Mouse (Mus musculus): ENCODE measurements around the gene Gm11027.
A peak's percentile ranks its signal among the peaks of the same experiment; 100 is the strongest.

Gm11027 gene

DNA sequence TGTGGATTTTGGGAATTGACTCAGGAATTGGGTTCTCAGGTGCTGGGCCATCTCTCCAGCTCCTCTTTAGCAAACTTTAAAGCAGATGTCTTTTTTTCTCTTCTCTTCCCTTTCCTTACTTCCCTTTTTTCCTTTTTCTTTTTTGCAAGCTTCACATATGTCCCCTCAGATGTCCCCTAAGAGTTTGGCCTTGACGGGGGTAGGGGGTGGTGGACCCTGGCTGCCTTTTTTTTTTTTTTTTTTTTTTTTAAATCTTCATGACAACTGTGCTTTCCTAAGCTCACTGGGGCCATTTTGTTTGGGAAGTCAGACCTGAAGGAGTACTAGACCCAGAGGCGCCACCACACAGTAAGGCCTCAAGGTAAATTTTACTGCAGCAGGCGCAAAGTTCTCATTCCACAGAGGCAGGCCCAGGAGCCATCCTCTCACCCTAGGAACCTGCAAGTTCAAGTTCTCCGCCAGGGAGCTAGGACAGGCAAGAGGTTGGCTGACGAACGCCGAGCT is 5.0 kb downstream of the Gm11027 start:
- DNase-seq, result no peak

DNA sequence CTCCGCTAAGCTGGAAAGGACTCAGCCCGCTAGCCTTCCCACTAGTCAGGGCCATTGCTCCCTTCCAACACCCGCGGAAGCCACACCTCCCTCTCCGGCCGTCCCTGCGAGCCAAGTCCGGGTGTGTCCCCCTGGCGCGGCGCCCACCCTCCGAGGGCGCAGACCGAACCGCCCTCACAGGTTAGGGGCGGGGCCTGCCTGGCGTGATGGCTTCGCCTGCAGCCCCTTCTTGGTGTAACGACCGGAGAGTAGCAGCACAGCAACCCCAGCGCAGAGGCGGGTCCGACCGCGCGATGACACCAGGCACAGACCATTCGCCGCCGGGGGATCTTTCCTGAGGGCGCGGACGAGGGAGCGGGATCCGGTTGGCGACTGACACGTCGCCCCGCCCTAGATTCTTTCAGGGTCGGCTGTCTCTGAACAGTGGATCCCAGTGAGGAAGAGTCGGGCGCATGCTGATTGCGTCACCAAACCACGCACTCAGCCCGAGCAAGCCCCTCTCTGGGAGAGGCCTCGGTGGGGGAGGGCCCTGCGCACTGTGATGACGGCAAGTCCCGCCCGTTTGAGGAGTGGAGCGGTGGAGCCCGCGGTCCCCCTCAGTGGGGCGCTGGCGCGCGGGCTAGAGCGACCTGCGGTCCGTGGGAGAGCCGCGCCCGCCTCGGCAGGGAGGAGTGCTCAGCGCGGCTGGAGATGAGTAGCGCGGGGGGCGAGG is 5.6 kb downstream of the Gm11027 start, which contains the start of gene Esyt2:
Gene Esyt2, plus strand, starts transcription at position 544 of the 712 bp plus-strand sequence.
- DNase-seq, result peak; percentile 99

GRCm38 (mm10) chr12:116281427-116282281 is 6.5 kb downstream of the Gm11027 start:
- peak; percentile 32 for DNase-seq

- no peak for DNase-seq
Observed at GRCm38 (mm10) chr12:116282856-116283255, 7.7 kb downstream of the Gm11027 start.

DNA sequence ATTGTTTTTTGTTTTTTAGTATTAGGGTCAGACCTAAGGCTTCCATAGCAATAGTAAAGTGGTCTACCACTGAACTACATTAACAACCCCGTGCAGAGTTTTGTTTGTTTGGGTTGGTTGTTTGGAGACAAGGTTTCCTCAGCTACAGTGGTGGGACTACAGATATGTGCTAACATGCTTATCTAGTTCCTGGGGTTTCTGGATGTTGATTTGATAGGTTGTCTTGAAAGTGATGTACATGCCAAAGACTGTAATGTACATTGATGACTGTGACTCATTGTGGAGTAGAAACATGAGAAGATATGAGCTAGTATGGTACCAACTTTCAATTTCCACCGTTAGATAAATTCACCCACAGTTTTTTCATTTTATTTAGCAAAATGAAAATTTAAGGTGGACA is 8.3 kb downstream of the Gm11027 start:
- no peak for DNase-seq

GRCm38 (mm10) chr12:116293185-116293584 is 18.0 kb downstream of the Gm11027 start:
- no peak for DNase-seq

GRCm38 (mm10) chr12:116293599-116294292 is 18.6 kb downstream of the Gm11027 start:
- peak; percentile 37 for DNase-seq

GRCm38 (mm10) chr12:116299906-116300305 is 24.7 kb downstream of the Gm11027 start:
- no peak for DNase-seq

- no peak for DNase-seq
Observed at GRCm38 (mm10) chr12:116302181-116302580, 27.0 kb downstream of the Gm11027 start.

DNA sequence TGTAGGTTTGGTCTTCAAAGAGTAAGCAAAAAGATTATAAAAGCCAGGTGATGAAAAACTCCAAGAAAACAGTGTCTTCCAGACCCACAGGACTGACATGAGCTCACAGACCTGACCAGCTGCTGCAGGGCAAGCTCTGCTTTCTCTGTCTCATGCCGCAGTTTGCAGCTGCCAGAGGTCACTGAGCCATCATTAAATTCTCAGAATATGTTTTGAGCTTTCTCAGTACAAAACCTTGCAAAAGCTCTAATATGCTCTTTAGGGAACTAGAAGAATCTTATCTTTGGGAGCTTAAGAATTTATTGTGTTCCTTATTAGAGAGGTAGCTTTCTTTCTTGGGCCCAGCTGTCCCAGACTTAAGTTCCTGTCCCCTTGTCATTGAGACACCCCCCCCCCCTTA is 30.9 kb downstream of the Gm11027 start:
- no peak for DNase-seq

DNA sequence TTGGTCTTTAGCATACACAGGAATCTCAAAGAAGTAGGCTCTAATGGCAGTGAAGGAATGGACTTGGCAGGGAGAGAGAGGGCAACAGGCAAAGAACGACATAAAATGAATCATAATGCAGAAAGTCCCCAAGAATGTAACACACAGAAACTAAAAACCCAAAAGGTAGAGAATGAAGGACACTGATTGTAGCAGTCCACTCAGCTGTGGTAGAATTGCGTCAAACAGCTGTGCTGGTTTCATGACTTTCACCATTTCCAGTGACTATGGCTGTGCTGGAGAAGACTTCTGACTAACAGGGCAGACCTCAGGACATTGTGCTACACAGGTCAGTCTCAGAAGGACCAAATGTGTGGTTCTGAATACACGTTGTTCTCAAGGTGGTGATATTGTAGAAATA is 32.7 kb downstream of the Gm11027 start:
- DNase-seq, result no peak

DNA sequence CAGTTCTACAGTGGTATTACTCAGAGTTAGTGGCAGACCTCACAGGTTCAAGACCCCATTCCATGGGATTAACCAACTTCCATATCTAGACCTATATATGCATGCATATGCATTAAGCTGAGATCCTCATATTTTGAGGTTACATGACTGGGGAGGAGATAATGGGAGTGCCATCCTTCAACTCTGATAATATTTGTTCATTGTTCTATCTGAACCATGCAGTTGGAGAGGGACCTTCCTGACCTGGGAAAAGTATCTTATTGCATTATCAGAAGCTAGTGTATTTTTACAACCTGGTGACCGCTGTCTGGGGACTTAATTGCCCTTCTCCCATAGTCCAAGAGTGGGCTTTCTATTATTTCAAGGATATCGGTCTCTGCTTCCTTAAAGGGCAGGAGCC is 33.4 kb downstream of the Gm11027 start:
- DNase-seq, result no peak

- no peak for DNase-seq
Observed at GRCm38 (mm10) chr12:116313816-116314215, 38.6 kb downstream of the Gm11027 start.

GRCm38 (mm10) chr12:116315498-116315897 is 40.3 kb downstream of the Gm11027 start:
- no peak for DNase-seq

- DNase-seq, result no peak
Observed at GRCm38 (mm10) chr12:116317818-116318217, 42.6 kb downstream of the Gm11027 start.

Data from kidney, adult 9 months (tissue).